In genomic region chr5:103514441-103514840, GRCm38 (mm10) we compare ENCODE assay signal across 22 mouse cellular contexts.
"Had no signal": no experiment of that assay in that cellular context is flagged by ENCODE, and none has a peak within 500 bp of the region (broad histone marks: within the 10 kb centered on the region; RNA-seq: fewer than 3 reads in every experiment).

No protein-coding gene starts in this region.

- H3K36me3 ChIP-seq: heart, embryonic 15.5 days; hindbrain, embryonic 13.5 days; hindbrain, embryonic 15.5 days; limb, embryonic 13.5 days; liver, embryonic 12.5 days had no signal

- H3K4me1 ChIP-seq: hindbrain, embryonic 13.5 days; hindbrain, embryonic 15.5 days; limb, embryonic 15.5 days had no signal

- H3K27me3 ChIP-seq: heart, embryonic 13.5 days; heart, embryonic 15.5 days; hindbrain, embryonic 13.5 days; hindbrain, embryonic 15.5 days; limb, embryonic 13.5 days; limb, embryonic 15.5 days; liver, embryonic 12.5 days had no signal

- H3K27ac ChIP-seq: heart, adult 2 months; heart, embryonic 13.5 days; heart, embryonic 15.5 days; hindbrain, embryonic 13.5 days; hindbrain, embryonic 15.5 days; hindbrain, postnatal 0 days; limb, embryonic 13.5 days; limb, embryonic 15.5 days; liver, embryonic 12.5 days; liver, embryonic 14.5 days had no signal

- H3K4me3 ChIP-seq: heart, adult 2 months; heart, embryonic 13.5 days; heart, embryonic 15.5 days; hindbrain, embryonic 13.5 days; hindbrain, embryonic 15.5 days; limb, embryonic 13.5 days; limb, embryonic 15.5 days; liver, embryonic 12.5 days had no signal

- DNase-seq: gastrocnemius, postnatal 14 days; gastrocnemius, postnatal 36 days; heart, adult 11 months; heart, adult 2 months; heart, postnatal 14 days; heart, postnatal 36 days; kidney, adult 11 months; kidney, adult 8-10 months; kidney, postnatal 14 days; kidney, postnatal 36 days; layer of hippocampus, adult 9-11 months; layer of hippocampus, postnatal 36 days; left cerebral cortex, postnatal 4 days had no signal
